Mouse (Mus musculus) liver, adult 2 months (tissue): ENCODE data around the gene Hfe.

Source experiments
- CTCF ChIP-seq: fragments of 200-500 bp; IDR thresholded peaks from 2 replicates; pipeline ENCODE4 v1.5.1; 2011; ENCODE audit warnings: low read depth, low read length, control low read depth
- POLR2A ChIP-seq: fragments of 200-500 bp; IDR thresholded peaks from 2 replicates; pipeline ENCODE4 v1.6.1; 2011; ENCODE audit warnings: low read length, control low read depth; ENCODE audit not compliant: insufficient read depth; ENCODE audit errors: extremely low read depth

GRCm38 (mm10) chr13:23739069-23739921 lies 28.6 kb upstream of the Hfe start:
- no peak; the same call in 1 of the 2 replicates for TF ChIP-seq CTCF
- TF ChIP-seq POLR2A: peak; percentile 76
